Mouse (Mus musculus) kidney, embryonic 15.5 days (tissue): ENCODE measurements around the gene Ctsz. TPM values are rescaled to one million over a fixed set of nuclear protein-coding genes. Genes with fewer than 3 reads are reported as not detected.

ENCODE experiments used
- ATAC-seq: fragments of 200-750 bp; cut with Nextera tagmentation; replicated peaks from 2 replicates; pipeline ENCODE4 v1.8.0; 2017; ENCODE audit warnings: moderate TSS enrichment; ENCODE audit not compliant: low FRiP score
- H3K27ac ChIP-seq: fragments of 300-500 bp; sonication (generic); 2 replicates; pipeline ENCODE4 v1.5.1; 2015; ENCODE audit warnings: mild to moderate bottlenecking, inconsistent platforms
- H3K27me3 ChIP-seq: fragments of 300-500 bp; sonication (generic); 2 replicates; pipeline ENCODE4 v1.6.1; 2015; ENCODE audit warnings: inconsistent platforms
- H3K36me3 ChIP-seq: fragments of 300-500 bp; sonication (generic); 2 replicates; pipeline ENCODE4 v1.6.1; 2015; ENCODE audit warnings: inconsistent platforms
- H3K4me1 ChIP-seq: fragments of 300-500 bp; sonication (generic); 2 replicates; pipeline ENCODE4 v1.6.1; 2015; ENCODE audit warnings: inconsistent platforms
- H3K4me2 ChIP-seq: fragments of 300-500 bp; sonication (generic); 2 replicates; pipeline ENCODE4 v1.6.1; 2015; ENCODE audit warnings: moderate library complexity, mild to moderate bottlenecking, inconsistent platforms
- H3K4me3 ChIP-seq: fragments of 300-500 bp; sonication (generic); replicated peaks from 2 replicates; pipeline ENCODE4 v1.5.1; 2015; ENCODE audit warnings: mild to moderate bottlenecking, inconsistent platforms
- H3K9ac ChIP-seq: fragments of 300-500 bp; sonication (generic); 2 replicates; pipeline ENCODE4 v1.6.1; 2015; ENCODE audit warnings: mild to moderate bottlenecking, inconsistent platforms
- H3K9me3 ChIP-seq: fragments of 300-500 bp; sonication (generic); replicated peaks from 2 replicates; pipeline ENCODE4 v1.6.1; 2016; ENCODE audit warnings: inconsistent platforms
- WGBS: fragments of 180-500 bp; shearing (Covaris S2); methylation state at CpG from one replicate; pipeline ENCODE4 v1.1.7; 2015; ENCODE audit warnings: mixed read lengths; 5-methylcytosine and 5-hydroxymethylcytosine counted together
- polyA plus RNA-seq: library from polyadenylated mRNA; unstranded; fragments of >200 nt; fragmentation: Nextera tagmentation; extraction: Ambion mirVana; gene quantifications from 2 replicates; pipeline ENCODE4 v1.2.1, GENCODE M21; 2015

The Ctsz gene
- polyA plus RNA-seq, 1 experiment from 2014 or later = 136 TPM

GRCm38 (mm10) chr2:174415001-174415730 is 23.7 kb downstream of the Ctsz start:
- H3K4me1 ChIP-seq = peaks cover 12% of the 10 kb centered on the region
- no peak overlapping the region for H3K9ac ChIP-seq

DNA sequence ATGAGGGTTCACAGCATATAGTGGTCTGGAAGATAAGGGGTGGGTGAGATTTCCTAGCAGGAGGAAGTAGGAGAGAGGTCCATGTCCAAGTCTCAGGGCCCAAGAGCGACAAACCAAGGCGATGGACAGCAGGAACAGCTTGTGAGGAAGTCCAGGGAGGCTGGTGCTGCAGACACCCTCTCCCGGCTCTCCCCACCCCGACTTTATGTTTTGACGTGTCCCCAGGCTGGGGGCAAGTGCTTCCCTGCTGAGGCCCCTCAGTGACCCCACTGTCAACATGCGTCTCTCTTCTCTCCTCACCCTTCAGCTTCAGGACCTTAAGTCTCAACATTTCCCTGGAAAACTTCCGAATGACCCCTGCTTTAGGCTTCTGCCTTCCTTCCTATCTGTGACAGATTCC is 25.7 kb downstream of the Ctsz start:
- 71% methylated on average over 7 of the region's 7 CpGs for WGBS

More at GRCm38 (mm10) chr2:174415001-174415730, 23.7 kb downstream of the Ctsz start:
- Histone ChIP-seq H3K4me3 (peak overlapping the region; percentile 84), H3K9me3 (no peaks in the 10 kb centered on the region), H3K36me3 (peaks cover 7% of the 10 kb centered on the region; the same call in 1 of the 2 replicates), H3K27ac (no peak overlapping the region), H3K27me3 (no peaks in the 10 kb centered on the region), H3K4me2 (peak overlapping the region; percentile 70)
- WGBS = 44% methylated on average over 18 of the region's 18 CpGs
- ATAC-seq = no peak; the same call in 1 of the 2 replicates

GRCm38 (mm10) chr2:174410222-174410621 is 28.6 kb downstream of the Ctsz start:
- H3K36me3 ChIP-seq = no peaks in the 10 kb centered on the region
- no peaks in the 10 kb centered on the region for H3K4me1 ChIP-seq
- H3K27me3 ChIP-seq = no peaks in the 10 kb centered on the region
- no peak overlapping the region for H3K27ac ChIP-seq
- H3K9ac ChIP-seq = no peak overlapping the region
- ATAC-seq = no peak; the same call in 1 of the 2 replicates
- WGBS = 32% methylated on average over 2 of the region's 2 CpGs
- H3K9me3 ChIP-seq = no peaks in the 10 kb centered on the region
- no peak overlapping the region for H3K4me2 ChIP-seq
- no peak overlapping the region for H3K4me3 ChIP-seq

More for the DNA sequence above, 25.7 kb downstream of the Ctsz start:
- Histone ChIP-seq H3K4me2 (no peak overlapping the region), H3K9ac (no peak overlapping the region), H3K4me3 (no peak overlapping the region), H3K4me1 (peaks cover 12% of the 10 kb centered on the region), H3K27ac (no peak overlapping the region), H3K36me3 (no peaks in the 10 kb centered on the region), H3K27me3 (no peaks in the 10 kb centered on the region), H3K9me3 (no peaks in the 10 kb centered on the region)
- no peak for ATAC-seq

- no peaks in the 10 kb centered on the region for H3K4me1 ChIP-seq
- H3K27me3 ChIP-seq = no peaks in the 10 kb centered on the region
- H3K4me2 ChIP-seq = no peak overlapping the region
- no peaks in the 10 kb centered on the region for H3K36me3 ChIP-seq
- no peak overlapping the region for H3K4me3 ChIP-seq
- H3K27ac ChIP-seq = no peak overlapping the region
- no peaks in the 10 kb centered on the region for H3K9me3 ChIP-seq
- ATAC-seq = no peak
- no peak overlapping the region for H3K9ac ChIP-seq
- WGBS = 76% methylated on average over 4 of the region's 4 CpGs
These were observed 38.4 kb downstream of the Ctsz start for GRCm38 (mm10) chr2:174400396-174400795.

DNA sequence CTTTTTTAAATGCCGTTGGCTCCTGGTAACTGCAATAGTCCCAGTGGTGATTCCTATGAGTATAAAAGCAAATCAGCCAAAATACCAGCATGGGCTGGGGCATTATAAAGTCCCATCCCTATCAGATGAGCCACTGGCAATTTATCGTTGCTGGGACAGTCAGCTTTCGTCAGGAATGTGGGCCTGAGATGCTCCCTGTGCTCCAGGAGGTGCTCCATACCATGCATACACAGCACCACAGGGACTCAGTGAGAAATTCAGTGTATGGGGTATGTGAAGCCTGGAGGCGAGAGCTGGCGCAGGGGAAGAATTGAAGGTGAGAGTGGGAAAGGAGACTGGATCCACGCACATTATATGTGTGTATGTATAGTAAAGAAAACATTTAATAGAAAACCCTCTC is 41.0 kb downstream of the Ctsz start:
- WGBS = 95% methylated on average over 6 of the region's 6 CpGs
- H3K4me2 ChIP-seq = no peak overlapping the region
- H3K36me3 ChIP-seq = no peaks in the 10 kb centered on the region
- no peak overlapping the region for H3K9ac ChIP-seq
- no peak for ATAC-seq
- H3K9me3 ChIP-seq = no peaks in the 10 kb centered on the region
- no peaks in the 10 kb centered on the region for H3K27me3 ChIP-seq
- H3K4me3 ChIP-seq = no peak overlapping the region
- no peaks in the 10 kb centered on the region for H3K4me1 ChIP-seq
- no peak overlapping the region for H3K27ac ChIP-seq

DNA sequence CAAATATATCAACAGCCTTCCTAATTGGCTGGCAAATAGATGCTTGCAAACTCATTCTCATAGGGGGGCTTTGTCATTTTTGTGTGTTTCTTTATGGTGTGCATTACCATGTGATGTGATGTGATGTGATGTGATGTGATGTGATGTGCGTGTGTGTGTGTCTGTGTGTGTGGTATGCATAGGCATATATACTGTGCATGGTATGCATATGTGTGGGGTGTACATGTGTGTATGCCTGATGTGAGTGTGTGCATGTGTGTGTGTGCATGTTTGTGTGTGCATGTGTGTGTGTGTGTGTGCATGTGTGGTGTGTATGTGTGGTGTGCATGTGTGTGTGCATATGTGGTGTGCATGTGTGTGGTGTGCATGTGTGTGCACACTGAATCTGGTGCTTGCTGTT is 41.8 kb downstream of the Ctsz start:
- H3K36me3 ChIP-seq = no peaks in the 10 kb centered on the region
- 97% methylated on average over 1 of the region's 1 CpGs for WGBS

GRCm38 (mm10) chr2:174396643-174397042 is 42.2 kb downstream of the Ctsz start:
- Histone ChIP-seq H3K4me3 (no peak overlapping the region), H3K9ac (no peak overlapping the region), H3K4me2 (no peak overlapping the region), H3K27ac (no peak overlapping the region), H3K4me1 (no peaks in the 10 kb centered on the region), H3K9me3 (no peaks in the 10 kb centered on the region), H3K36me3 (no peaks in the 10 kb centered on the region), H3K27me3 (no peaks in the 10 kb centered on the region)
- WGBS = 88% methylated on average over 10 of the region's 10 CpGs
- ATAC-seq = no peak

More for the DNA sequence above, 41.8 kb downstream of the Ctsz start:
- Histone ChIP-seq H3K27ac (no peak overlapping the region), H3K9ac (no peak overlapping the region), H3K4me1 (no peaks in the 10 kb centered on the region), H3K4me2 (no peak overlapping the region), H3K9me3 (no peaks in the 10 kb centered on the region), H3K4me3 (no peak overlapping the region), H3K27me3 (no peaks in the 10 kb centered on the region)
- no peak for ATAC-seq

DNA sequence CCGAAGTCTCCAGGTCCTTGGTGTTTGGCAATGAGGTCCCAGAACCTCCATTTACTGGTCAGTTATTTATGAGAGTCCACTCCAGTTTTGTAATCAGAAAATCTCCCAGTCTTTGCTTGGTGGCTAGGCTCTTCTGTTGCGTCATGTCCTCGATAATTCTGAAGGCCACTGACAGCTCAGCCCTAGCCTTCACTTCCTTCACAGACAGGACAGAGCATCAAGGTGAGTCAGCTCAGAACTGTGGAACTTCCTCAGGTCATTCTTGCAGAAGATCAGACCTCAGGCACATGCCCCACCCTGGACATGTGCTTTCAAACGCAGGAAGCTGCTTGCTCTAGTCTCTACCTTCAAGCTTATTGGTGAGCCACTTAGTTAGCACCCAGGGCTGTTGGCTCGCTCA is 45.5 kb downstream of the Ctsz start:
- Histone ChIP-seq H3K4me2 (no peak overlapping the region), H3K9ac (no peak overlapping the region), H3K4me3 (no peak overlapping the region), H3K36me3 (no peaks in the 10 kb centered on the region), H3K9me3 (0 out of 2 replicates have a peak, but pooled peaks cover 3% of the 10 kb centered on the region), H3K27me3 (no peaks in the 10 kb centered on the region), H3K27ac (no peak overlapping the region), H3K4me1 (no peaks in the 10 kb centered on the region)
- no peak for ATAC-seq
- 78% methylated on average over 5 of the region's 5 CpGs for WGBS

DNA sequence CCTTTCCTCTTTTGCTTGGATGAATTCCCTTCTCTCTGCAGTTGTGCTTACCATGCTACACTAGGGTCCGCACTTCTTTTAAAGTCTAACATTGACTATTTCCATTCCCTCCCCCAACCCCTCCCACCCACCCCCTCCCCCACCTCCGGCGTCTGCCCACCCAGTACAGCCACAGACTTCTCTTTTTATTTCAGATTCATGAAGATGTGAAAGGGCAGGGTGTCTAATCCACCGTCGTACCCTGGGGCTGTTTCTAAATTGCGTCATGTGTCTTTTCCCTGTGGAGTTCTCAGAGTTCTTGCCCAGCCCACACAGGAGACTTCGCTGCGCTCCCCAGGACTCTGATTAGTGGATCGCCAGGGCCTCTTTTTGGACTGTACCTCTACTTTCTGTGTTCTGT is 46.3 kb downstream of the Ctsz start:
- ATAC-seq = no peak
- Histone ChIP-seq H3K4me2 (no peak overlapping the region), H3K27ac (no peak overlapping the region), H3K36me3 (no peaks in the 10 kb centered on the region), H3K4me1 (no peaks in the 10 kb centered on the region), H3K27me3 (no peaks in the 10 kb centered on the region), H3K9ac (no peak overlapping the region), H3K4me3 (no peak overlapping the region), H3K9me3 (0 out of 2 replicates have a peak, but pooled peaks cover 3% of the 10 kb centered on the region)
- WGBS = 76% methylated on average over 9 of the region's 9 CpGs

DNA sequence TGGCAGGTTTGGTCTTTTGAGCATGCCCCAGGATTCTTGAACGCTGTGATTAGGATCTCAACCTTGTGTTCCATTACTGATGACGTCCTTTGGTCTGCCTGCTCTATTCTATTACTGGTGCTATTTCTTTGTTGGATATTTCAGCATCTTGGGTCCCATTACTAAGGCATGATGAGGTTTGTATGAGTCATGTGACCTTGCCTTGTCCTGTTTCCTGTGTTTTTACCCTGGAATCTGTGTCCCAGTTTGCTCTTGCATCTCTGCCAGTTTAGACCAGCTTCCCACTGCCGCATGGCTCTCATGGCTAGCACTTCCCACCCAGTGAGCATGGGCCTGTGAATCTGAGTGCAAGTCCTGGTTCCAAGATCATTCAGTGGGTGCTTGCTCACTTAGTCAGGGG is 46.9 kb downstream of the Ctsz start:
- Histone ChIP-seq H3K27me3 (no peaks in the 10 kb centered on the region), H3K27ac (no peak overlapping the region), H3K36me3 (no peaks in the 10 kb centered on the region), H3K9ac (no peak overlapping the region), H3K4me2 (no peak overlapping the region), H3K4me1 (no peaks in the 10 kb centered on the region), H3K4me3 (no peak overlapping the region), H3K9me3 (0 out of 2 replicates have a peak, but pooled peaks cover 3% of the 10 kb centered on the region)
- ATAC-seq = no peak
- 87% methylated on average over 3 of the region's 3 CpGs for WGBS

- 44% methylated on average over 9 of the region's 9 CpGs for WGBS
- Histone ChIP-seq H3K36me3 (no peaks in the 10 kb centered on the region), H3K9me3 (no peaks in the 10 kb centered on the region), H3K4me3 (no peak overlapping the region), H3K4me1 (no peaks in the 10 kb centered on the region), H3K27me3 (no peaks in the 10 kb centered on the region), H3K4me2 (no peak overlapping the region), H3K9ac (no peak overlapping the region), H3K27ac (no peak overlapping the region)
- ATAC-seq = peak; percentile 49; the same call in 1 of the 2 replicates
These were observed 57.8 kb downstream of the Ctsz start for GRCm38 (mm10) chr2:174381021-174381420.
